Mouse (Mus musculus): ENCODE results near the gene Vmn2r84. TPM values are rescaled to one million over a fixed set of nuclear protein-coding genes. Genes with fewer than 3 reads are reported as not detected.

Vmn2r84 gene
- polyA plus RNA-seq, 1 experiment: not detected

- no peak overlapping the region for H3K4me3 ChIP-seq (ENCODE audit: extremely low read depth, insufficient read depth, insufficient read length)
- no peaks in the 10 kb centered on the region for H3K27me3 ChIP-seq (ENCODE audit: control insufficient read depth, insufficient read depth, low read length)
- 92% methylated on average over 2 of the region's 2 CpGs for WGBS
- no peaks in the 10 kb centered on the region for H3K4me1 ChIP-seq (ENCODE audit: control insufficient read depth, insufficient read depth, insufficient read length)
- TF ChIP-seq POLR2A (IDR thresholded peaks at IDR 0.05; ENCODE audit: low read depth, low read length): no peak
- TF ChIP-seq CTCF (IDR thresholded peaks at IDR 0.05; ENCODE audit: extremely low read depth, insufficient read depth, insufficient read length, insufficient replicate concordance): no peak
- no peaks in the 10 kb centered on the region for H3K36me3 ChIP-seq (ENCODE audit: control insufficient read depth, insufficient read depth, low read length)
- DNase-seq (ENCODE audit: low read depth in 1 of 2, low spot score in 2 of 2): no peak
- H3K27ac ChIP-seq (ENCODE audit: insufficient read depth, low read length): no peak overlapping the region
Measured at GRCm38 (mm10) chr10:130375145-130375544, 19.0 kb downstream of the Vmn2r84 start.

- DNase-seq (ENCODE audit: low read depth in 1 of 2, low spot score in 2 of 2): no peak
- Histone ChIP-seq H3K36me3 (ENCODE audit: control insufficient read depth, insufficient read depth, low read length) (no peaks in the 10 kb centered on the region), H3K4me1 (ENCODE audit: control insufficient read depth, insufficient read depth, insufficient read length) (no peaks in the 10 kb centered on the region), H3K27ac (ENCODE audit: insufficient read depth, low read length) (no peak overlapping the region), H3K27me3 (ENCODE audit: control insufficient read depth, insufficient read depth, low read length) (no peaks in the 10 kb centered on the region), H3K4me3 (ENCODE audit: extremely low read depth, insufficient read depth, insufficient read length) (no peak overlapping the region)
- WGBS: 88% methylated on average over 2 of the region's 2 CpGs
- no peak for TF ChIP-seq POLR2A (IDR thresholded peaks at IDR 0.05; ENCODE audit: low read depth, low read length)
- TF ChIP-seq CTCF (IDR thresholded peaks at IDR 0.05; ENCODE audit: extremely low read depth, insufficient read depth, insufficient read length, insufficient replicate concordance): no peak
Measured at GRCm38 (mm10) chr10:130372491-130373173, 21.5 kb downstream of the Vmn2r84 start.

GRCm38 (mm10) chr10:130371644-130372043, 22.5 kb downstream of the Vmn2r84 start:
- H3K4me1 ChIP-seq (ENCODE audit: control insufficient read depth, insufficient read depth, insufficient read length): no peaks in the 10 kb centered on the region
- no peaks in the 10 kb centered on the region; the same call in 1 of the 2 replicates for H3K36me3 ChIP-seq (ENCODE audit: control insufficient read depth, insufficient read depth, low read length)
- H3K27ac ChIP-seq (ENCODE audit: insufficient read depth, low read length): no peak overlapping the region
- no peak for TF ChIP-seq POLR2A (IDR thresholded peaks at IDR 0.05; ENCODE audit: low read depth, low read length)
- TF ChIP-seq CTCF (IDR thresholded peaks at IDR 0.05; ENCODE audit: extremely low read depth, insufficient read depth, insufficient read length, insufficient replicate concordance): no peak
- H3K4me3 ChIP-seq (ENCODE audit: extremely low read depth, insufficient read depth, insufficient read length): no peak overlapping the region
- H3K27me3 ChIP-seq (ENCODE audit: control insufficient read depth, insufficient read depth, low read length): no peaks in the 10 kb centered on the region
- no peak for DNase-seq (ENCODE audit: low read depth in 1 of 2, low spot score in 2 of 2)
- 83% methylated on average over 1 of the region's 1 CpGs for WGBS

GRCm38 (mm10) chr10:130370005-130370682, 24.0 kb downstream of the Vmn2r84 start:
- 93% methylated on average over 2 of the region's 2 CpGs for WGBS
- no peak overlapping the region for H3K4me3 ChIP-seq (ENCODE audit: extremely low read depth, insufficient read depth, insufficient read length)
- DNase-seq (ENCODE audit: low read depth in 1 of 2, low spot score in 2 of 2): no peak
- TF ChIP-seq POLR2A (IDR thresholded peaks at IDR 0.05; ENCODE audit: low read depth, low read length) (no peak), CTCF (IDR thresholded peaks at IDR 0.05; ENCODE audit: extremely low read depth, insufficient read depth, insufficient read length, insufficient replicate concordance) (no peak)
- no peaks in the 10 kb centered on the region for H3K27me3 ChIP-seq (ENCODE audit: control insufficient read depth, insufficient read depth, low read length)
- H3K27ac ChIP-seq (ENCODE audit: insufficient read depth, low read length): no peak overlapping the region
- H3K36me3 ChIP-seq (ENCODE audit: control insufficient read depth, insufficient read depth, low read length): no peaks in the 10 kb centered on the region; the same call in 1 of the 2 replicates
- H3K4me1 ChIP-seq (ENCODE audit: control insufficient read depth, insufficient read depth, insufficient read length): no peaks in the 10 kb centered on the region

- Histone ChIP-seq H3K27ac (ENCODE audit: insufficient read depth, low read length) (no peak overlapping the region), H3K4me1 (ENCODE audit: control insufficient read depth, insufficient read depth, insufficient read length) (no peaks in the 10 kb centered on the region), H3K36me3 (ENCODE audit: control insufficient read depth, insufficient read depth, low read length) (no peaks in the 10 kb centered on the region; the same call in 1 of the 2 replicates), H3K4me3 (ENCODE audit: extremely low read depth, insufficient read depth, insufficient read length) (no peak overlapping the region), H3K27me3 (ENCODE audit: control insufficient read depth, insufficient read depth, low read length) (no peaks in the 10 kb centered on the region)
- DNase-seq (ENCODE audit: low read depth in 1 of 2, low spot score in 2 of 2): no peak
- TF ChIP-seq POLR2A (IDR thresholded peaks at IDR 0.05; ENCODE audit: low read depth, low read length) (no peak), CTCF (IDR thresholded peaks at IDR 0.05; ENCODE audit: extremely low read depth, insufficient read depth, insufficient read length, insufficient replicate concordance) (no peak)
Measured at GRCm38 (mm10) chr10:130368384-130368783, 25.7 kb downstream of the Vmn2r84 start.

- no peaks in the 10 kb centered on the region for H3K4me1 ChIP-seq (ENCODE audit: control insufficient read depth, insufficient read depth, insufficient read length)
- H3K27ac ChIP-seq (ENCODE audit: insufficient read depth, low read length): no peak overlapping the region
- peaks cover 5% of the 10 kb centered on the region for H3K36me3 ChIP-seq (ENCODE audit: control insufficient read depth, insufficient read depth, low read length)
- no peak overlapping the region for H3K4me3 ChIP-seq (ENCODE audit: extremely low read depth, insufficient read depth, insufficient read length)
- DNase-seq (ENCODE audit: low read depth in 1 of 2, low spot score in 2 of 2): no peak
- no peaks in the 10 kb centered on the region for H3K27me3 ChIP-seq (ENCODE audit: control insufficient read depth, insufficient read depth, low read length)
- TF ChIP-seq POLR2A (IDR thresholded peaks at IDR 0.05; ENCODE audit: low read depth, low read length): no peak
- TF ChIP-seq CTCF (IDR thresholded peaks at IDR 0.05; ENCODE audit: extremely low read depth, insufficient read depth, insufficient read length, insufficient replicate concordance): no peak
Measured at GRCm38 (mm10) chr10:130364766-130365165, 29.4 kb downstream of the Vmn2r84 start.
